Mouse (Mus musculus) heart, adult 2 months (tissue): ENCODE data around the gene Mrps2. TPM values are rescaled to one million over a fixed set of nuclear protein-coding genes. Genes with fewer than 3 reads are reported as not detected.
"Not testable (repeated sequence)": the region's sequence is repeated elsewhere in the genome, so short reads cannot be mapped to it uniquely, and the experiment has no call there.

Source experiments
- DNase-seq, 2 experiments: peaks; one replicate each; pipeline ENCODE4 v3.0.0; 2021
- H3K27ac ChIP-seq: fragments of 200-600 bp; 2 replicates; pipeline ENCODE4 v1.8.1; 2022
- H3K27me3 ChIP-seq: fragments of 200-500 bp; 2 replicates; pipeline ENCODE4 v1.6.1; 2012; ENCODE audit warnings: mild to moderate bottlenecking, low read length, inconsistent platforms, mixed read lengths; ENCODE audit not compliant: control insufficient read depth, insufficient read depth
- H3K36me3 ChIP-seq: fragments of 200-500 bp; 2 replicates; pipeline ENCODE4 v1.6.1; 2012; ENCODE audit warnings: low read length, inconsistent platforms; ENCODE audit not compliant: control insufficient read depth, insufficient read depth
- H3K4me1 ChIP-seq: fragments of 200-500 bp; 2 replicates; pipeline ENCODE4 v1.6.1; 2011; ENCODE audit warnings: low read length; ENCODE audit not compliant: control insufficient read depth, insufficient read depth
- H3K4me3 ChIP-seq: fragments of 200-600 bp; 2 replicates; pipeline ENCODE4 v1.8.1; 2022
- H3K79me2 ChIP-seq: fragments of 200-500 bp; replicated peaks from 2 replicates; pipeline ENCODE4 v1.6.1; 2012; ENCODE audit warnings: mild to moderate bottlenecking, inconsistent platforms, low read length, moderate library complexity, mixed read lengths; ENCODE audit not compliant: control insufficient read depth, insufficient read depth
- H3K9ac ChIP-seq: fragments of 200-500 bp; 2 replicates; pipeline ENCODE4 v1.6.1; 2012; ENCODE audit warnings: low read depth, mild to moderate bottlenecking, control low read depth, inconsistent platforms, low read length, mixed read lengths
- CTCF ChIP-seq: fragments of 200-600 bp; IDR thresholded peaks from 2 replicates; pipeline ENCODE4 v1.8.1; 2022; ENCODE audit warnings: antibody characterized with exemption, mild to moderate bottlenecking, moderate library complexity
- EP300 ChIP-seq: fragments of 200-500 bp; IDR thresholded peaks from 2 replicates; pipeline ENCODE4 v1.6.1; 2011; ENCODE audit warnings: low read depth, low read length, control low read depth; ENCODE audit not compliant: insufficient read depth
- POLR2A ChIP-seq: fragments of 200-500 bp; IDR thresholded peaks from 2 replicates; pipeline ENCODE4 v1.6.1; 2011; ENCODE audit warnings: mild to moderate bottlenecking, low read depth, low read length, control low read depth; ENCODE audit not compliant: insufficient read depth
- WGBS: fragments of 180-500 bp; shearing (Covaris S2); methylation state at CpG from one replicate; pipeline ENCODE4 v1.1.7; 2018; 5-methylcytosine and 5-hydroxymethylcytosine counted together
- intact Hi-C: fragments of 180-260 bp; cut with DNase I; formaldehyde crosslinking; loops from one replicate; pipeline ENCODE4 v1.15.1; 2025
- polyA plus RNA-seq: library from polyadenylated mRNA; depleted of rRNA; stranded (reverse); fragments of >200 nt; gene quantifications from 2 replicates; pipeline ENCODE4 v1.2.3, GENCODE M21; 2012
- total RNA-seq, 2 experiments: library from RNA; stranded (reverse); gene quantifications; 2 replicates each; pipeline ENCODE4 v1.2.3; 2021

Mrps2 gene
- total and polyA plus RNA-seq, 3 experiments: 42.1 to 47.8 (median 43.0) TPM

DNA sequence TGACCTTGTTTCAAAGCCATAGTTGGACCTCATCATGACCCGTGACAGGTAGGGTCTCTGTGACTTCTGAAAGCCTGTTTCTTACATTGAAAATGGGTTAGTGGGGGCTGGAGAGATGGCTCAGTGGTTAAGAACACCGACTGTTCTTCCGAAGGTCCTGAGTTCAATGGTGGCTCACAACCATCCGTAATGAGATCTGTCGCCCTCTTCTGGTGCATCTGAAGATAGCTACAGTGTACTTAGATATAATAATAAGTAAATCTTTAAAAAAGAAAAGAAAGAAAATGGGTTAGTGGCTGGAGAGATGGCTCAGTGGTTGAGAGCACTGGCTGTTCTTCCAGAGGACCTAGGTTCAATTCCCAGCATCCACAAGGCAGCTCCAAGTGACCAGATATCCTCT is 43.7 kb downstream of the Mrps2 start:
- H3K4me1 ChIP-seq, H3K36me3 ChIP-seq, H3K4me3 ChIP-seq, H3K9ac ChIP-seq, H3K27ac ChIP-seq, H3K27me3 ChIP-seq, DNase-seq, H3K79me2 ChIP-seq: not testable (repeated sequence)
- intact Hi-C loops: loop anchor here (5.0 kb wide), 1 partner anchor 131 kb away; the partner anchor contains the start of gene Tsc1
- WGBS: 55% methylated on average over 5 of the region's 5 CpGs
- TF ChIP-seq CTCF: peak; percentile 56

DNA sequence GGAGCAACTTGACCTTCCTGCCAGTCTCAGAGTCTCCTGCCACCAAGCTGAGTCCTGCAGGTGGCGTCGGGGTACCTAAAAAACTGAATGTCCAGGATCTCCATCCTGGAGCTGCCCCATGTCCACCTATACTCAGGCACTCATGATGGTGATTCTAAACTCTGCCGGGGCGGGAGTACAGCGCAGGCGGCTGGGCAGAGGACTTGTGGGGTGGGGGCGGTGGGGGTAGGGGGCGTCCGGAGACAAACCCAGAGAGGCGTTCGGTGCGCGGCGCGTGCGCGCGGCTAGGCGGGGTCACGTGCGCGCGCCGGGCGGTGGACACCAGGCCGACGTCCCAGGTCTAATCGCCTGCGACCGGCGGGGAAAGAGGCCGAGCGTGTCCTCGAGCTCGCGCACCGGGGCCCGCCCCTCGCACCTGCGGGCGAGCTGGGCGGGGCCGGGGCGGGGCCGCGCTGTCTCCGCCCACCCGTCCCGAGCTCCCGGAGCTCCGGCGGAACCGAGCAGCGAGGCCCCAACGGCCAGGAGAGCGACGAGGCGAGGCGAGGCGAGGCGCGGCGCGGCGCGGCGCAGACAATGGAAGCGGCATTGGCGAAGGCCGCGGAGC is 45.0 kb downstream of the Mrps2 start, which contains the start of gene Ralgds:
TSS of gene Ralgds (plus strand) at position 328 of the 604 bp plus-strand sequence.
- no peaks in the 10 kb centered on the region for H3K27me3 ChIP-seq
- no peaks in the 10 kb centered on the region for H3K79me2 ChIP-seq
- intact Hi-C loops: loop anchor here (5.0 kb wide), 1 partner anchor 129 kb away; the partner anchor contains the start of gene Tsc1
- DNase-seq: peak; percentile 61 to 72
- 1% methylated on average over 63 of the region's 71 CpGs for WGBS
- TF ChIP-seq EP300: no peak
- TF ChIP-seq CTCF: peak; percentile 31; the same call in 1 of the 2 replicates
- no peak within 1 kb of the TSS for H3K27ac ChIP-seq
- H3K9ac ChIP-seq: peak within 1 kb of the TSS; percentile 56
- no peaks in the 10 kb centered on the region for H3K36me3 ChIP-seq
- H3K4me3 ChIP-seq: peak within 1 kb of the TSS; percentile 58
- peaks cover 11% of the 10 kb centered on the region for H3K4me1 ChIP-seq

DNA sequence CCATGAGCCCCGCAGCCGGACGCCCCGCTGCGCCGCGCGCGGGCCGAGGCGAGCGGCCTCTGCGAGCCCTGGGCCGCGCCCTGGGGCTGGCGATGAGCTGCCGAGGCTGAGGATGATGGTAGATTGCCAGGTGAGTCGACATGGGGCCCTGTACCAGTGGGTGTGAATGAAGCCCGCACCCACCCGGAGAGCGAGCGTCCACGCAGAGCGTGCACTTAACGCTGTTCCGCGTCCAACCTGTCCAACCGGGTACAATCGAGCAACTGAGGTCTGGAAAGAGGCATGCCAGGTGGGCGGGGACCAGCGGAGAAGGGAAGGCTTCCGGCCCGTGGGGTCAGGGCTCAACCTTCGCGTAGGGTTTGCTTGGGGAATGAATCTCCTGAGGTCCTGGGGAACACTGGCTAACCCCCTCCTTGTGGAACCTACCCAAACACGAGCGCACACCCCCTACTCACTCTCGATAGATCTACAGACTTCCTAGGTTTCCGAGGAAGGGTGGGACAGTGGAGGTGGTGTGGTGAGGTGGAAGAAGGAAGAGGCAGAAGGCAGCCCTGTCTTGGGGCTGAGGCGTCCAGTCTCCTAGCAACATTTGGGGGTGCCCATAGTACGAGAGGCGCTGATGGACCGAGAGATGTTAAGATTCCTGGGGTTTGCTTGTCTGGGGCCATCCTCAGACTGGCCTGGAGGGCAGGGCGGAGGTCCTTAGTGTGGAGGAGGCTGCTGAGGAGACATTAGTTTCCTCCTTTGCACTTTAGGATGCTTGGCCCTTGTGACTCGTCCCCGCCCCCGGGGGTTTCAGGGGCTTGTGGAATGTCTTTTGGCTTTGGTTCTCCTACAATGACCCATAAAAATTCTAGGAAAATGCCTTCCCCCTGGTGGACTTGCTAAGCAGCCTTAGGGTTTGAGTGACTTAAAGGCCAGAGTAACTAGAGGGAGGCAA is 45.8 kb downstream of the Mrps2 start:
- TF ChIP-seq POLR2A (no peak), CTCF (no peak), EP300 (no peak)
- Histone ChIP-seq H3K4me3 (peak overlapping the region; percentile 58), H3K9ac (peak overlapping the region; percentile 56), H3K79me2 (no peaks in the 10 kb centered on the region), H3K36me3 (no peaks in the 10 kb centered on the region), H3K27me3 (no peaks in the 10 kb centered on the region), H3K4me1 (peaks cover 11% of the 10 kb centered on the region), H3K27ac (no peak overlapping the region)
- peak; percentile 7 to 47 for DNase-seq
- 8% methylated on average over 47 of the region's 47 CpGs for WGBS
- intact Hi-C loops: loop anchor here (1.0 to 5.0 kb wide), 3 partner anchors 35 to 129 kb away; partner anchors contain the start of gene Tsc1

DNA sequence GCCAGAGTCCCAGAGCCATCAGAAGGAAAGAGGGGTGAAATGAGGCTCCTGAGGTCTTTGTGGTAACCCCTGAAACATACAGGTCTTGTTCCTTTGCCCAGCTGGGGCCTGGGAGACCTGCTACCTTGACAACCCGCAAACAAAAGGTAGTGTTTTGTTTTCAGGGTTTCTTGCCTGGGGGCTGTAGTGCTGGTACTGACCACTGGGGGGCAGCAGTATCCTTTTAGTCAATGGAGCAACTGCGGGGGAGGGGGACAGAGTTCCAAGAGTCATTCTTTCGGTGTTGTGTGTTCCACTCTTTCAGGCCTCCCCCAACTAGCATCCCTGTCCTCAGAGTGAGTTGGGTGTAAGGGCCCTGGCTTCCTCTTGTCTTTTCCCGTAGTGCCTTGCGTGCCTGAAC is 46.6 kb downstream of the Mrps2 start:
- Histone ChIP-seq H3K36me3 (no peaks in the 10 kb centered on the region), H3K27ac (no peak overlapping the region), H3K27me3 (no peaks in the 10 kb centered on the region), H3K4me3 (no peak overlapping the region), H3K79me2 (no peaks in the 10 kb centered on the region), H3K4me1 (peaks cover 11% of the 10 kb centered on the region), H3K9ac (no peak overlapping the region)
- 13% methylated on average over 5 of the region's 5 CpGs for WGBS
- TF ChIP-seq EP300 (peak; percentile 91), POLR2A (no peak), CTCF (peak; percentile 90)
- peak; percentile 75 to 88 for DNase-seq
- intact Hi-C loops: loop anchor here (1.0 to 5.0 kb wide), 3 partner anchors 34 to 128 kb away; partner anchors contain the start of gene Tsc1

DNA sequence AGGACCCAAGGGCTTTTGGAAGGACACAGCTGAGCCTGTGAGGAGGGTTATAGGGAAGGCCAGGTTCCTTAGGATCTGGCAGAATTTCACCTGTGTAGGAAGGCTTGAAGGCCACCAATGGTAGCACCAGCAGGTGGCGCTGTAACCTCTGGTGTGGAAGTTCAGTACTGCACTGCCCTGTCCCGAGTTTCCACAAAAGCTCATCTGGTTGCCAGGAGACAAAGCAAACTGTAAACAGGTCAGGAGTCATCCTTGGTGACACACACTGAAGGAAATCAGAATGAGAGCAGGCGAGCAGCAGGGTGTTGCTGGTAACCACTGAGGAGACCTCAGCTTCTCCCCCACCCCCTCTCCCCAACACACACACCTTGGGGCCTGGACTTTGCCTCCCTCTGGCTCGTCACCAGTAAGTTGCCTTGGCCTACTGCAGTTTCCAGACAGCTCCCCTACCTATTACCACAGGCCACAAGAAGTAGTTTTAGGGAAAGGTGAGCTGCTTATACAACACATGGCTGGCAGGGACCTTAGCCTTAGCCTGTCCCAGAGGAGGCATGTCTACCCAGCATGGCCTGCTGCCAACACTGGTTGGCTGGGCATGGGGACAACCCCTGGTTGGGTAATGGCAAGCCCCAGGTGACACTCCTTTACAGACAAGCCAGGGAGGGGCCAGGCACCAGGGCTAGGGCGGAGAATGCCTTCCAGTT is 49.5 kb downstream of the Mrps2 start:
- intact Hi-C loops: loop anchor here (1.0 kb wide), 1 partner anchor 30 kb away; no protein-coding TSS in a partner anchor
- H3K27me3 ChIP-seq: no peaks in the 10 kb centered on the region
- H3K4me1 ChIP-seq: peaks cover 14% of the 10 kb centered on the region
- TF ChIP-seq CTCF (peak; percentile 91), POLR2A (no peak), EP300 (peak; percentile 92)
- H3K9ac ChIP-seq: no peak overlapping the region
- no peaks in the 10 kb centered on the region for H3K79me2 ChIP-seq
- peak; percentile 82 to 86 for DNase-seq
- H3K36me3 ChIP-seq: no peaks in the 10 kb centered on the region
- no peak overlapping the region for H3K4me3 ChIP-seq
- H3K27ac ChIP-seq: no peak overlapping the region
- WGBS: 38% methylated on average over 5 of the region's 5 CpGs
